Mouse (Mus musculus): ENCODE measurements around the gene Traf6.

- no peak for TF ChIP-seq EP300 (IDR thresholded peaks at IDR 0.05; ENCODE audit: insufficient read depth, low read depth, low read length)
- no peak for TF ChIP-seq CTCF (IDR thresholded peaks at IDR 0.05)
These were observed 33.4 kb downstream of the Traf6 start for GRCm38 (mm10) chr2:101711608-101712007.
